10 mouse cellular contexts compared by ENCODE assay signal in the genomic region with DNA sequence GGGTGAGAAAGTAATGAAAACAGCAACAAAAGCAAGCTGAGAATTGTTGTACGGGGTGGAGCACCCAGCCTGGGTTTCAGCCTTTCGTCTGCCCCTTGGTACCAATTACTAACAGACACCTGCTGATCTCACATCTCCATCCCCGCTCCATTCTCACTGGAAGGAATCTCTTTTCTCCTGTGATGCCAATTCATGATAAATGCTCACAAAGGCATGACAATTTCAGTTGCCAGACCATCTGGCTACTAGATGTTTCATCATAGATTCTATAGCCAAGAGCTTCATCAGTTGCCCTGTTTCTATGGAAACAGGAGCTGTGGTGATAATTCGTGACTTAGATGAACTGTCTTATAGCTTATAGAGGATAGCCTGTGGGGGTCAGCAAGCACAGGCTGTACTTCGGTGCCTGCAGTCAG.
A peak's percentile ranks its signal among the peaks of the same experiment; 100 is the strongest.
DNase-seq lines count a peak whose midpoint lies in the region; ATAC-seq and TF ChIP-seq lines count a peak whose summit lies in the region.
"Had no signal": no experiment of that assay in that cellular context is flagged by ENCODE, and none has a peak within 500 bp of the region (broad histone marks: within the 10 kb centered on the region; RNA-seq: fewer than 3 reads in every experiment).

No protein-coding gene starts in this region.

- peak; percentile 69 to 79 for DNase-seq in frontal cortex, adult 2 months (ENCODE audit: extremely low spot score in 1 of 2, low spot score in 1 of 2)
- no peak for DNase-seq in frontal cortex, postnatal 10 days (ENCODE audit: low spot score in 2 of 2)
- peak in 1 of 2 experiments; percentile 25 for DNase-seq in left cerebral cortex, adult 2 months (ENCODE audit: extremely low spot score in 1 of 2, low spot score in 2 of 2)
- peak; percentile 46 for DNase-seq in retina, postnatal 1 day
- no peak for DNase-seq in urinary bladder, adult 2 months (ENCODE audit: low spot score)
- no peak for DNase-seq in thymus, postnatal 4 days
- DNase-seq in thymus, postnatal 14 days: no peak
- DNase-seq: heart, postnatal 36 days had no signal

- H3K4me1 ChIP-seq in forebrain, embryonic 16.5 days (replicated peaks; ENCODE audit: control insufficient read depth, insufficient read depth, low read length): peaks cover 6% of the 10 kb centered on the region
- H3K4me1 ChIP-seq: limb, embryonic 12.5 days had no signal

- intact Hi-C loops in left cerebral cortex, adult 2 months (cut with DNase I): no loop called here

- no peaks in the 10 kb centered on the region for H3K27me3 ChIP-seq in forebrain, embryonic 16.5 days (replicated peaks; ENCODE audit: control insufficient read depth, insufficient read depth, low read length)
- H3K27me3 ChIP-seq: limb, embryonic 12.5 days had no signal

- no peak overlapping the region for H3K4me3 ChIP-seq in forebrain, embryonic 16.5 days (replicated peaks; ENCODE audit: low read length)
- no peak overlapping the region for H3K4me3 ChIP-seq in left cerebral cortex, adult 2 months
- H3K4me3 ChIP-seq: limb, embryonic 12.5 days had no signal

- no peaks in the 10 kb centered on the region for H3K36me3 ChIP-seq in forebrain, embryonic 16.5 days (ENCODE audit: control insufficient read depth, insufficient read depth)
- H3K36me3 ChIP-seq: limb, embryonic 12.5 days had no signal

- peak overlapping the region; percentile 49 for H3K27ac ChIP-seq in forebrain, embryonic 16.5 days (ENCODE audit: low read length)
- peak overlapping the region; percentile 80 for H3K27ac ChIP-seq in left cerebral cortex, adult 2 months
- H3K27ac ChIP-seq: limb, embryonic 12.5 days had no signal

- no peak overlapping the region for H3K4me2 ChIP-seq in forebrain, embryonic 16.5 days (ENCODE audit: low read length)
- H3K4me2 ChIP-seq: limb, embryonic 12.5 days had no signal

- no peaks in the 10 kb centered on the region for H3K9me3 ChIP-seq in forebrain, embryonic 16.5 days (ENCODE audit: control insufficient read depth, low read length)
- H3K9me3 ChIP-seq: limb, embryonic 12.5 days had no signal

- WGBS in forebrain, embryonic 16.5 days: 28% methylated on average over 5 of the region's 5 CpGs

- no peak overlapping the region for H3K9ac ChIP-seq in forebrain, embryonic 16.5 days (replicated peaks; ENCODE audit: low read depth, low read length)
- H3K9ac ChIP-seq: limb, embryonic 12.5 days had no signal

- TF ChIP-seq CTCF in left cerebral cortex, adult 2 months (IDR thresholded peaks at IDR 0.05): no peak

- peak; percentile 91 for ATAC-seq in forebrain, embryonic 16.5 days

Comparison
In these comparisons a context has a peak if more than half of its experiments do, and no peak if none do; other contexts are left out.
1. DNase-seq: peak in frontal cortex, adult 2 months (2 of 2) and retina, postnatal 1 day (single experiment); none in frontal cortex, postnatal 10 days (0 of 2), urinary bladder, adult 2 months (single experiment), thymus, postnatal 4 days (single experiment) and thymus, postnatal 14 days (single experiment).